ENCODE assay signal across 8 mouse cellular contexts in the genomic region with DNA sequence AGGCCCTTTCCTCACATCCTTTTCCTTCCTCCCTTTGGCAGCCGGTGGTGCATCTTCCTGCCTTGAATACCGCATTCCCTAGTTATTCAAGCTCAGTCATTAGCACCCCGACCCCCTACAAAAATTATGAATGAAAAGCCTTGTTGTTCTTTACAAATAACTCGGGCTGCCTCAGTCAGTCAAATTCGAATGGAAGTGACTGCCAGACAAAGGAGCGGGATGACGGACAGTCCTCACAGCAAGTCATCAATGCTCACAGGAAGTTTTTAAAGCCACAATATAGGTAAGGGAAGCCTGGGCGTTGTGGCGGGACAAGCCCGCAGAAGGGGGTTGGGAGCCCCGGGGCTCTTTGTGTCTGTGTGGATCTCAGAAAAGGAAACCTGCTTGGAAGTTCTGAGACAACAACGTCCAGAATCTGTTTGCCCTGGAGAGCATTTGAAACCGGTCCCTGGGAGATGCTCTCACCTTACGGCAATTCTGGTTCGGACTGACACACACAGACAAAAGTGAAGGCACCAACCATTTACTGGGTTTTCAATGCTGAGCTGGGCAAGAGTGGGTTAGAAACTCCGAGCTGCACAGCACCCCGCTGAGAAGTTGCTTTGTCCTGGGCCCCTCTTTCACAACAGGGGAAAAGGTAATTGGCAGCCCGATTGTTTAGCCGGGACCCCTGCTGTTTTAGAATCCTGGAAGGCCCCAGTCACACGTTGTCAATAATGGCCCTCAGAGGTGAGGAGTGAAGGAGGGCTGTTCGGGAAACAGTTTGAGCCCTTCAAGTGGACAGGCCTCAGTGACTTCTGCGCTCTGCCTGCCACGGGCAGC. TPM values are rescaled to one million over a fixed set of nuclear protein-coding genes. Genes with fewer than 3 reads are reported as not detected.
DNase-seq lines count a peak whose midpoint lies in the region; ATAC-seq and TF ChIP-seq lines count a peak whose summit lies in the region.

No protein-coding gene starts in this region.

- DNase-seq in testis, postnatal 14 days (ENCODE audit: low spot score): no peak
- no peak for DNase-seq in limb, embryonic 14.5 days (ENCODE audit: low spot score)
- DNase-seq in frontal cortex, postnatal 25 days (ENCODE audit: low spot score in 2 of 2): no peak
- no peak for DNase-seq in cerebellum, adult 9-10 months

- ATAC-seq in heart, embryonic 15.5 days (replicated peaks; ENCODE audit: insufficient number of reproducible peaks, insufficient read depth, low FRiP score, low read depth): no peak
- peak; percentile 71 for ATAC-seq in limb, embryonic 14.5 days (ENCODE audit: low FRiP score, low read depth)
- 0 out of 2 replicates have a peak, but pooled peaks have one; percentile 24 for ATAC-seq in stomach, embryonic 16.5 days (ENCODE audit: insufficient read depth, low FRiP score)
- ATAC-seq in inflammation-experienced regulatory T-cells, adult 6 months: no peak

- no peaks in the 10 kb centered on the region for H3K27me3 ChIP-seq in testis, adult 2 months (ENCODE audit: control insufficient read depth, insufficient read depth, low read length)
- no peaks in the 10 kb centered on the region for H3K27me3 ChIP-seq in heart, embryonic 15.5 days
- no peaks in the 10 kb centered on the region for H3K27me3 ChIP-seq in limb, embryonic 14.5 days (ENCODE audit: control insufficient read depth, insufficient read depth, low read length)
- no peaks in the 10 kb centered on the region for H3K27me3 ChIP-seq in stomach, embryonic 16.5 days (ENCODE audit: control insufficient read depth, insufficient read depth, low read length)

- no peaks in the 10 kb centered on the region for H3K36me3 ChIP-seq in testis, adult 2 months (ENCODE audit: control insufficient read depth, insufficient read depth, low read length)
- H3K36me3 ChIP-seq in heart, embryonic 15.5 days: no peaks in the 10 kb centered on the region
- H3K36me3 ChIP-seq in limb, embryonic 14.5 days (ENCODE audit: control insufficient read depth, insufficient read depth, low read length): no peaks in the 10 kb centered on the region
- no peaks in the 10 kb centered on the region for H3K36me3 ChIP-seq in stomach, embryonic 16.5 days (ENCODE audit: control insufficient read depth, insufficient read depth, low read length)

- H3K27ac ChIP-seq in testis, adult 2 months (ENCODE audit: control insufficient read depth, insufficient read depth, low read depth, low read length): no peak overlapping the region
- peak overlapping the region; percentile 56; the same call in 1 of the 2 replicates for H3K27ac ChIP-seq in heart, embryonic 15.5 days
- H3K27ac ChIP-seq in limb, embryonic 14.5 days (replicated peaks; ENCODE audit: low read depth, low read length): peak overlapping the region; percentile 58; the same call in 1 of the 2 replicates
- H3K27ac ChIP-seq in stomach, embryonic 16.5 days (ENCODE audit: low read length): no peak overlapping the region; the same call in 1 of the 2 replicates

- peak overlapping the region; percentile 50 for H3K4me2 ChIP-seq in heart, embryonic 15.5 days
- peak overlapping the region; percentile 34 for H3K4me2 ChIP-seq in limb, embryonic 14.5 days (replicated peaks; ENCODE audit: low read depth, low read length, severe bottlenecking)
- peak overlapping the region; percentile 15; the same call in 1 of the 2 replicates for H3K4me2 ChIP-seq in stomach, embryonic 16.5 days (ENCODE audit: low read depth, low read length)

- no peak for TF ChIP-seq CTCF in testis, adult 2 months (IDR thresholded peaks at IDR 0.05; ENCODE audit: control insufficient read depth, insufficient read depth, insufficient replicate concordance, low read depth, low read length)

- TF ChIP-seq POLR2A in testis, adult 2 months (IDR thresholded peaks at IDR 0.05; ENCODE audit: control insufficient read depth, low read depth, low read length): no peak
- no peak for TF ChIP-seq POLR2A in limb, embryonic 14.5 days (IDR thresholded peaks at IDR 0.05; ENCODE audit: borderline replicate concordance, extremely low read depth, insufficient read depth, insufficient read length)

- WGBS in heart, embryonic 15.5 days: 18% methylated on average over 23 of the region's 23 CpGs
- 8% methylated on average over 23 of the region's 23 CpGs for WGBS in limb, embryonic 14.5 days
- 30% methylated on average over 23 of the region's 23 CpGs for WGBS in stomach, embryonic 16.5 days

- H3K9ac ChIP-seq in heart, embryonic 15.5 days: peak overlapping the region; percentile 4; the same call in 1 of the 2 replicates
- H3K9ac ChIP-seq in limb, embryonic 14.5 days (ENCODE audit: low read depth, low read length, severe bottlenecking): peak overlapping the region; percentile 34; the same call in 1 of the 2 replicates
- no peak overlapping the region for H3K9ac ChIP-seq in stomach, embryonic 16.5 days (ENCODE audit: low read length)

- peak overlapping the region; percentile 23 for H3K4me3 ChIP-seq in testis, adult 2 months (ENCODE audit: control insufficient read depth, low read depth, low read length)
- peak overlapping the region; percentile 11; the same call in 1 of the 2 replicates for H3K4me3 ChIP-seq in heart, embryonic 15.5 days
- H3K4me3 ChIP-seq in limb, embryonic 14.5 days (replicated peaks; ENCODE audit: low read length): peak overlapping the region; percentile 9
- H3K4me3 ChIP-seq in stomach, embryonic 16.5 days (replicated peaks; ENCODE audit: low read length): no peak overlapping the region

- H3K4me1 ChIP-seq in testis, adult 2 months (ENCODE audit: control insufficient read depth, insufficient read depth, low read length): peaks cover 2% of the 10 kb centered on the region; the same call in 1 of the 2 replicates
- peaks cover 21% of the 10 kb centered on the region for H3K4me1 ChIP-seq in heart, embryonic 15.5 days (replicated peaks)
- H3K4me1 ChIP-seq in limb, embryonic 14.5 days (ENCODE audit: control insufficient read depth, insufficient read depth, low read length): peaks cover 16% of the 10 kb centered on the region; the same call in 1 of the 2 replicates
- H3K4me1 ChIP-seq in stomach, embryonic 16.5 days (ENCODE audit: control insufficient read depth, insufficient read depth, low read length): peaks cover 15% of the 10 kb centered on the region

- H3K9me3 ChIP-seq in heart, embryonic 15.5 days (replicated peaks): no peaks in the 10 kb centered on the region
- H3K9me3 ChIP-seq in limb, embryonic 14.5 days (ENCODE audit: control insufficient read depth, low read length): no peaks in the 10 kb centered on the region
- no peaks in the 10 kb centered on the region for H3K9me3 ChIP-seq in stomach, embryonic 16.5 days (replicated peaks; ENCODE audit: control insufficient read depth, low read length)

RNA-seq across cellular contexts. Expression of a gene that starts 24.0 kb away (rescaled TPM):
- 1.1 and 1.3 TPM in 2 replicates for polyA plus RNA-seq in testis, adult 2 months (2012; rRNA removed)
- 43.2 and 72.3 TPM in 2 replicates for polyA plus RNA-seq in heart, embryonic 15.5 days (2015; fragmentation: Nextera tagmentation; extraction: Ambion mirVana)
- polyA plus RNA-seq in limb, embryonic 14.5 days (2012; rRNA removed): 35.6 and 43.7 TPM in 2 replicates
- polyA plus RNA-seq in limb, embryonic 14.5 days (2014; fragmentation: Nextera tagmentation; extraction: Ambion mirVana): 75.9 and 80.1 TPM in 2 replicates
- polyA plus RNA-seq in stomach, embryonic 16.5 days (2015; fragmentation: Nextera tagmentation; extraction: Ambion mirVana): 45.1 and 47.5 TPM in 2 replicates
- under 1 TPM in 2 of 3 experiments, not detected in 1; 0.48 to 0.73 TPM for polyA plus RNA-seq in inflammation-experienced regulatory T-cells, adult 6 months (2017; shearing (Covaris generic))

Comparison
In these comparisons a context has a peak if more than half of its experiments do, and no peak if none do; other contexts are left out.
1. H3K27ac ChIP-seq: peak in heart, embryonic 15.5 days (single experiment) and limb, embryonic 14.5 days (single experiment); none in testis, adult 2 months (single experiment) and stomach, embryonic 16.5 days (single experiment).
2. ATAC-seq: peak in limb, embryonic 14.5 days (single experiment) and stomach, embryonic 16.5 days (single experiment); none in heart, embryonic 15.5 days (single experiment) and inflammation-experienced regulatory T-cells, adult 6 months (single experiment).
3. RNA of a gene that starts 24.0 kb away (polyA plus RNA-seq): 35.6 to 80.1 TPM in limb, embryonic 14.5 days, 43.2 to 72.3 TPM in heart, embryonic 15.5 days and 45.1 to 47.5 TPM in stomach, embryonic 16.5 days; 1.1 to 1.3 TPM in testis, adult 2 months and 0.48 to 0.73 TPM in inflammation-experienced regulatory T-cells, adult 6 months; every median in the first group is over 10 times any median in the second.
4. Peak in every context shown above with its lines, with median percentiles within 50 percentile points of each other: H3K4me2 ChIP-seq.